Mouse (Mus musculus) megakaryocyte-erythroid progenitor cell, adult 5-6 weeks (primary cell): ENCODE results near the gene Golim4. TPM values are rescaled to one million over a fixed set of nuclear protein-coding genes. Genes with fewer than 3 reads are reported as not detected.

Experiments
- total RNA-seq, 2 experiments: library from RNA; stranded (forward) in 1 of 2; stranded (reverse) in 1 of 2; fragments of 200-1000, 215-1000 nt in 1 of 2; fragments of >200 nt in 1 of 2; fragmentation: Nextera tagmentation in 1 of 2; gene quantifications; 2 replicates each; pipeline ENCODE4 v1.2.3; 2014 to 2017

The Golim4 gene
- total RNA-seq, 2 experiments from 2014 or later: 39.5 to 65.4 TPM

Other genes starting within 250 kb of the Golim4 start
- gene Gm29133, start 208.8 kb downstream of the Golim4 start, total RNA-seq (2014; fragmentation: Nextera tagmentation): not detected in 2 replicates
- not detected in 2 replicates for gene Gm29133, start 208.8 kb downstream of the Golim4 start, total RNA-seq (2017)
- gene Fstl5, start 117.3 kb upstream of the Golim4 start, total RNA-seq (2014; fragmentation: Nextera tagmentation): not detected in 2 replicates
- not detected in 2 replicates for gene Fstl5, start 117.3 kb upstream of the Golim4 start, total RNA-seq (2017)